Mouse (Mus musculus): Measurements from ENCODE around the gene Dnajc7.
"Not testable (repeated sequence)": the region's sequence is repeated elsewhere in the genome, so short reads cannot be mapped to it uniquely, and the experiment has no call there.

Dnajc7 gene

DNA sequence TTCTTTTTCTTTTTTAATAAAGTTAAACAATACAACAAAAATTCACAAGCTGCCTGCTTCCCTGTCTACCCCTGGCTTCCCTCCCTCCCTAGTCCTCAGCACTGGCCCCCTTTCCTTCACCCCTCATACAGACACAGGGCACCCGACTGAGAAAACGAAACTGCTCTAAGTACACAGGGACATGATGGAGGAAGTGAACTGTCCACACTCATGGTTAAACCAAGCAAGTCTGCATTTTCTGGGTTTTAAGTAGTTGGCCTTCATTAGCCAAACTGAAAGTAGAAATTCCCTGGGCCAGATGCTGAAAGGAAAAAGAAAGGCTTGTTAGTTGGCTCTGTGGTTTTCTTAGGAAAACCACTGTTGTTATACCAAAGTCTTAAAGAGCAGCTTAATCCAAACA lies 37.1 kb downstream of the Dnajc7 start:
- no peak for ATAC-seq (ENCODE audit: insufficient number of reproducible peaks, low FRiP score, low TSS enrichment)

DNA sequence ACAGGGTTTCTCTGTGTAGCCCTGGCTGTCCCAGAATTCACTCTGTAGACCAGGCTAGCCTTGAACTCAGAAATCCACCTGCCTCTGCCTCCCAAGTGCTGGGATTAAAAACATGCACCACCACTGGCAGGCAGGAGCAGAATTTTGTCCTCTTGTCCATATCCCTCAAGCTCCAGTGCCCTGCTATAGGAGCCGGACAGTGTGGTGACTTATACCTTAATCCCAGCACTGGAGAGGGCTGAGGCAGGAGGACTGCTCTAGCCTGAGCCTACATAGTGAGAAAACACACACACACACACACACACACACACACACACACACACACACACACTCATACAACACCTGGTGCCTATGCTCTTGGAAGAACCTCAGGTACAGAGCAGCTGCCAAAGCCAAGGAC lies 37.6 kb downstream of the Dnajc7 start:
- ATAC-seq (ENCODE audit: insufficient number of reproducible peaks, low FRiP score, low TSS enrichment), result not testable (repeated sequence)

DNA sequence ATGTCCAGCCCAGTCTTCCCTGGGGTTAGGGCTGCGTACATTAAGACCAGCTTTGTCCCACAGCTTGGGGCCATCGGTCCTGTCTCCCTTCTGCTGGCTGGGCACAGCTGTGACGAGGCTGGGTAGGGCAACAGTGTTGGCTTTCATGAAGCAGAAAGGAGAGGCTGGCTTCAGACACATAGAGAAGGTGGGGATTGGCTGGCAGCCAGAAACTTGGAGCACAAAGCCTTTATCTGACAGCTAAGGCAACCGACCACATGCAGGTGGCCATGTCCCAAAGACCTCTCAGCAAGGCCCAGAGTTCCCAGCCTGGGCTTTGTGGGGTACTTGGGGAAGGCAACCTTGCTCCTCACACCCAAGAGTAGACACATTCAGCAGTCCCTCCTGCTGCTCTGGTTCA lies 38.2 kb downstream of the Dnajc7 start:
- no peak for ATAC-seq (ENCODE audit: insufficient number of reproducible peaks, low FRiP score, low TSS enrichment)

DNA sequence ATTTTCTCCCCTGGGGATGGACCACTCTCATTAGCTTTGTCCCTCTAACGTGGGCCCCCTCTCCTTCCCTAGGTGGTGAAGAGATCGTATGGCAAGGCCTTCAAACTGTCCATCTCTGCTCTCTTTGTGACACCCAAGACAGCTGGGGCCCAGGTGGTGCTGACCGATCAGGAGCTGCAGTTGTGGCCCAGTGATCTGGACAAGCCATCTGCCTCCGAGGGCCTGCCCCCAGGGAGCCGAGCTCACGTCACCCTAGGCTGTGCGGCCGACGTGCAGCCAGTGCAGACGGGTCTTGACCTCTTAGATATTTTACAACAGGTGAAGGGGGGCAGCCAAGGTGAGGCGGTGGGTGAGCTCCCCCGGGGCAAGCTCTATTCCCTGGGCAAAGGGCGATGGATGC lies 39.7 kb downstream of the Dnajc7 start:
- no peak for ATAC-seq (ENCODE audit: insufficient number of reproducible peaks, low FRiP score, low TSS enrichment)

DNA sequence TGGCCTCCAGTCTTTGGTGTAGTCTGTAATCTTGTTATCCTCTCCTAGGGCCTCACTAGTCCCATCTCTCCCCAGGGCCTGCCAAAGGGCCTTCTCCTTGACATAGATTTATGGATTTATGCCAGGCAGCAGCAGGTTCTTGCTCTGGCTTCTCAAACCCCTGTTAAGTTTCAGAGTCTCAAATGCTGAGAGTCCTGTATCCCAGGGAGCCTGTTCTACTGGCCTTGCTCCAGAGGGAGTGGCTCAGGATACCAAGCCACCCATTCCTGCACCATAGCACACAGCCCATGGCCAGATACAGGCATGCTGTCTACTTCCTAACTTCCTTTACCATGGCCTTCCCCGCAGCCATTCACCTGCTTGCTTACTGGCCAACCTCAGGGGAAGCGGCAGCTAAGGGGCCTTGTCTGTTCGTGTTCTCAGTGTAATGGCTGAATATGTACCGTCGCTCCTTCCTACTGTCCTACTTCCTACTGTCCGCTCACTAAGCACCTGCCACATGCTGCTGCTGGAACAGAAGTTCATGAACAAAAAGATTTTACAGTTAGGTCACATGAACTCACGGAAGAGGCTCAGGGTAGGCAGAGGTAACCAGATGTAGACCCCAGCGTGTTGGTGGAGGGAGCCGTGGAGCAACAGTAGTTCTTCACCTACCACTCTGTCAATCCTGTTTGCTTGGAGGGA lies 40.7 kb downstream of the Dnajc7 start:
- no peak for ATAC-seq (ENCODE audit: insufficient number of reproducible peaks, low FRiP score, low TSS enrichment)

DNA sequence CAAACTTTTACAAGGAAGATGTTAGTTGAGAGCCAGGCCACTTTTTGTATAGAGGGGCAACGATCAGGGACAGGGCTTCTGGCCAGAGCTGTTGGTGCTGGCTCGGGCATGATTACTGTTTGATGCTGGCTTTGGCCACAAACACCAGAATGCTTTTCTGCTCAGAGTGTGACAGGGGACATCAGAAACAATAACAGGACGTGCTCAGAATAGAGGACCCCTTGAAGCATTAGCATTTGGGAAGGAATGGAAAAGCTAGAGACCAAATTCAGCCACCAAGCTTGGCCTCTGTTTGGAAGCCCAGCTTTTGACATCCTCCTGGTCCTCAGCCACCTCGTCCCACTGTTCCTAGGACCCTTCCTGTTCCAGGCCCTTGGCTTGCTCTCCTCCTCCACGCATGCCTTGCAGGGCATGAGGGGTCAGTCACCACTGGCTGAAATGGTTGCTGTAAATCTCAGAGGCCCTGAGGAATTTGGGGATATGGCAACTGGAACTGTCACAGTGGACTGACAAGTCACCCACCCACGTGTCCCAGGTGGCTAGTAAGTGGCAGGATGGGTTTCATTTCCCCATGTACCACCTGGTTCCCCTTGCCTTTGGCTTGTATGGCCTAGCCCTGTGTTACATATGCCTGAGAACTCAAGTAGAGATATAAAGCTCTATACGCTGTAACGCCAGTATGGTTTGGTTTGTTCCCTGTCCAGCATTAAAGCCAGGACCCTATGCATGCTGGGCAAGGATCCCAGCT lies 41.9 kb downstream of the Dnajc7 start:
- no peak for ATAC-seq (ENCODE audit: insufficient number of reproducible peaks, low FRiP score, low TSS enrichment)

DNA sequence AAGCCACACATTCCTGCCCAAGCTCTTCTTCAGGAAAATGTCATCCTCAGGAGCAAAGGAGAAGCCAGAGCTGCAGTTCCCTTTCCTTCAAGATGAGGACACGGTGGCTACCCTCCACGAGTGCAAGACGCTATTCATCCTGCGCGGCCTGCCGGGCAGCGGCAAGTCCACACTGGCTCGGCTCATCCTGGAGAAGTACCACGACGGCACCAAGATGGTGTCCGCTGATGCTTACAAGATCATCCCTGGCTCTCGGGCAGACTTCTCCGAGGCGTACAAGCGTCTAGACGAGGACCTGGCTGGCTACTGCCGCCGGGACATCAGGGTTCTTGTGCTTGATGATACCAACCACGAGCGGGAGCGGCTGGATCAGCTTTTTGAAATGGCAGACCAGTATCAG lies 43.7 kb downstream of the Dnajc7 start:
- no peak for ATAC-seq (ENCODE audit: insufficient number of reproducible peaks, low FRiP score, low TSS enrichment)

DNA sequence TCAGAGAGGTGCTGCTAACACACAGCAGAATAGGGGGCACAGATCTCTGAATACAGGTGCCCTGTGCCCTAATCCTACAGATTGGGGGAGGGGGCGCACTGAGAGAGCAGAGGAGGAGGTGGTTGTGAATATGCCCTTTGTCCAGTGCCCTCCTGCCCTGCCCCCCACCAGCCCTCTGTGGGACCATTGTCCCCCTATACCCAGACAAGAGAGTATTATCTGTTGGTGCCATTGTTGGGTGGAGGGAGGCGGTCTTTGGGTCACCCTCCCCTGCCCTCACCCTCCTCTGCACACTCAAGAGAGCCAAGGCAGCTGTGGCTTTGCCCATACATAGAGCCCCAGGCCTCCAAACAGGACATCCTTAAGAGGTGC lies 44.5 kb downstream of the Dnajc7 start:
- ATAC-seq (ENCODE audit: insufficient number of reproducible peaks, low FRiP score, low TSS enrichment), result no peak

DNA sequence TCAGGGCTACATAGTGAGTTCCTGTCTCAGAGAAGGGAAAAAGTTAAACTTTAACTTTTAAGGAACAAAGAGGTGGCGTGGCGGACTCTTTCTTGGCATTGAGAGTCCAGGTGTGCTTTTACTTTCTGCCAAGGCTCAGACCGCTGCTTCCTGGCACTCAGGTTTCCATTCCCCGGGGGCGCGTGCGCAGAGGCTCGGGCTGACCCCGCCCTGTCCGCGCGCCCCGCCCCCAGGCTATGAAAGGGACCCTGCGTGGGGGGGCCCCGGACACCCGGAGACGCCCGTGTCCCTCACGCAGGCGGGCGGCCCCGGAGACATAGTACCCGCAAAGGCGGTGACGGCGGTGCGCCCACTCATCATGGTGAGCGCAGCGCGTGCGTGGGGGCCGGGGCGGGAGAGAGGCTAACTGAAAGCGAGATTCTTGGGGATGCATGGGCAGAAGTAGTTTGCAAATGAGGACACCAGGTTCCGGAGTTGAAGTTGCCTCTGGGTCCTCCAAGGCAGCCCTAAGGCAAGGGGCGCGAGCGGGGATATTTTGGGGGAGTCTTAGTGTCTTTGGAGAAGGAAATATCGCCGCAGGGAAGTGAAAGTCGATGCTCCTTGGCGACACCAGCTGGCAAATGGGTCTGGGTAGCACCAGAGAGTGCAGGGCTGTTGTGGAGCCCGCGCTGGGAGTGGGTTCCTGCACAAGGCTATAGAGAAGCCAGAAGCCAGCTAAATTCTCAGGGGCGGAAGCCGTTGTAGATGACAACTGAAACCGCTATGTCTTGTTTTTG lies 45.1 kb downstream of the Dnajc7 start, which contains the start of gene Cnp:
Gene Cnp (plus strand): TSS at position 197 of the 776 bp plus-strand sequence.
- no peak for ATAC-seq (ENCODE audit: insufficient number of reproducible peaks, low FRiP score, low TSS enrichment)

DNA sequence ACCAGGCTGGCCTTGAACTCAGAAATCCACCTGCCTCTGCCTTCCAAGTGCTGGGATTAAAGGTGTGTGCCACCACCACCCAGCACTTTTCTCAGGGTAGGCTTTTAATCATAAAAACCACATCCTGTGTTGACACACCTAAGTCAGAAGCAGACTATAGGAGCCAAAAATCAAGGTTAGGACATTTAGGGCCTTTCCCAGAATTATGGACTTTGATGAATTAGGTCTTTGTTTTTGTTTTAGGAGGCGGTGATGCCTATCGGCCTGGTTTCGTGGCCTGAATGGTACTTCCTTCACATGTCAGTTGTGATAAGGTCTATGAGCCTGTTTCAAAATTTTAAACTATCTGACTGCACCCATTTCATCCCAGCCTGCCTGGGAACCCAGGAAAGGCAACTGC lies 45.8 kb downstream of the Dnajc7 start:
- no peak for ATAC-seq (ENCODE audit: insufficient number of reproducible peaks, low FRiP score, low TSS enrichment)

DNA sequence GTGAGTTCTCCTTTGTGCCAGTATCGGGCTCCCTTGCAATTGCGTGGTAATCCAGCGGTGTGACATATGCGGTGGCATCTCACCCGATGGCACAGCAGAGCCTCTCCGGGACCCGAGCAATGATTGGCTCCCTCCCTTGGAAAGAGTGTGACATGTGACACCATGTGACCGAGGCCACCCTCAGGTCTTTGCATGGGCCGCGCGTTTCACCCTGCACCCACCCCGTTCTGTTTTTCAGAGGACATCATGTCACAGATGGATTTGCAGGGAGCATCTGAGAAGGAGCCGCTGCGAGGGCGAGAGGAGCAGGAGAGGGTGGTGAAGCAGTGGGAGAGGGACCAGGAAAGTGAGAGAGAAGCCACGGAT lies 48.8 kb downstream of the Dnajc7 start:
- 0 out of 2 replicates have a peak, but pooled peaks have one; percentile 49 for ATAC-seq (ENCODE audit: insufficient number of reproducible peaks, low FRiP score, low TSS enrichment)

DNA sequence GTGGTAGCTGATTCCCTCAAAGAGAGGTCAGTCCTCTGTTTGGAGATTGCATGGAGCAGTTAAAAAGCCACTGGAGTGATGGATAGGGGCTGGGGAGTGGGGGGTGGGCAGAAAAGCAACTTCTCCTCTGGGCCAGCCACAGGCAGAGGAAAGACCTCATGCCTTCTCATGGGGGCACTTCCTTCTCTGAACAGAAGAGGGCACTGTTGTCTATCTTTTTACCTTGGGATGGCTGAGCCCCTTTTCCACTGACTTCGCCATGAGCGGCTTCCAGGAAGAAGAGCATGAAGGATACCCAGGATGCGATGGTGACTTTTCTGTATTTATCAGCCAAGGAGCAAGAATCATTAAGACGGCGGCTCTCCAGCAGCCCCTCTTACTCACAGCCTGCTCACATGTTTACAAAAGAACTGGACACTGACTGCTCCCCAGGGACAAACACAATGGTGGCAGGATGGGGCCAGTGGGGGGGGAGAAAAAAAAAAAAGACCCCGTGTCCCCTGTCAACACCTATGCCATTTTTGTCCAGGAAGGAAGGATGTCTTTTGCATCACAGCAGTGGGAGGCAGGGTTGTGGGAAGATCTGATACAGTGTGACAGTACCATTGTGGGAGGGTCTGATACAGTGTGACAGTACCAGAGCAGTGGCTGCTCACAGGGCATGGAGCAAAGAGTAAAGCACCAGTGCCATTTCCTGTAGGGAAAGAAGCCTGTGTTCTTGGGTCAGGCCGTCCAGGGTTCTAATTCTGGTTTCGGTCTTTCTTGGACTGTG lies 49.4 kb downstream of the Dnajc7 start:
- peak; percentile 43; the same call in 1 of the 2 replicates for ATAC-seq (ENCODE audit: insufficient number of reproducible peaks, low FRiP score, low TSS enrichment)

DNA sequence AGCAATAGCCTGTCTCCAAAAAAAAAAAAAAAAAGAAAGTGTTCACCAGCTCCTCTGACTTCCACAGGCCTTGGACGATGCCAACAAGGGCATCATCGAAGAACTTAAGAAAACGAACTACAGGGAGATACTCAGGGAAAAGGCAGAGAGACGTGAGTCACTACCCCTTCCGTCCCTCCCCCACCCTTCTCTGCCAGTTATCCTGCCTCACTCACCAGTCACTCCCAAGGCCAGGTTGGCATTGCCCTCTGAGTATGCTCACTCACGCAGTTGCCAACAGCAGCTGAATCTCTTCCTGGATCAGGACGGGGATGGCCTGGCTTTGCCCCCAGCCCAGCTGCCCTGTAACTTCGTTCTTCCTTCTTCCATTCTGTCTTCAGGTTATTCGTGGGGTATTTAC lies 50.2 kb downstream of the Dnajc7 start:
- no peak for ATAC-seq (ENCODE audit: insufficient number of reproducible peaks, low FRiP score, low TSS enrichment)

DNA sequence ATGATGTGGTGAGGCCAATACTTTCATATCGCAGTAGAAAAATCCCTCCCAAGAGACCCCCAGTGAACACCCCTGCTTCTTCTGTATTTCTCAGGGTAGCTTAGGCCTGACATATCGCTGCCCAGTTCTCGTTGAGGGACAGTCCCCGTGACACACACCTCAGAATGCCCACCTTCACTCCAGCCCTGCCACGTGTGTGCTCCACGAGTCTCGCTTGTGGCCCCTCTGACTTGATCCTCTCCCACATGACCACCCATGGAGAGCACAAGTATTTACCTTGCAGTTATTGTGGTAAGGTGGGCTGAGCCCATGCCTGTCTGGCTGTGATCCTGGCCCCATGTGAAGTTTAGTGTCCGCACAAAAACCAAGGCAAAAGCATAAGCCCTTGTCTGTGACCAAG lies 51.3 kb downstream of the Dnajc7 start:
- ATAC-seq (ENCODE audit: insufficient number of reproducible peaks, low FRiP score, low TSS enrichment), result no peak

DNA sequence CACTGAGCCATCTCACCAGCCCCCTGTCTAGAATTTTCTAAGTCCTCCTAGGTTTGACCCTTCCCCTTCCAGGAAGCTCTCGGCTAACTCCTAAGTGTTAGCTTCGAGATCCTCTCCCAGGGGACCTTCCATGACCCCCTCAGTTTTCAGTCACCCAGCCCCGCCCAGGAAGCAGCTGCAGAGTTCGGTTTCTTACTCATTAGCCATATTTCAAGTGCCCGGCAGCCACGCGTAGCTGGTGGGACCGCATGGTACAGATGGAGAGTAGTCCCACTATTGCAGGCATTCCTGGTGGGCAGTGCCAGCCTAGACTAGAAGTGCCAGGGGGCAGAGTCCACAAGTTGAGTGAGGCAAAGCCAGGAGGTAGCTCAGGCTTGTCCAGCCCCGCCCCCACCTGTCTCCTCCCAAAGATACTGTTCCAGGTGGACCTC lies 52.1 kb downstream of the Dnajc7 start:
- ATAC-seq (ENCODE audit: insufficient number of reproducible peaks, low FRiP score, low TSS enrichment), result no peak

DNA sequence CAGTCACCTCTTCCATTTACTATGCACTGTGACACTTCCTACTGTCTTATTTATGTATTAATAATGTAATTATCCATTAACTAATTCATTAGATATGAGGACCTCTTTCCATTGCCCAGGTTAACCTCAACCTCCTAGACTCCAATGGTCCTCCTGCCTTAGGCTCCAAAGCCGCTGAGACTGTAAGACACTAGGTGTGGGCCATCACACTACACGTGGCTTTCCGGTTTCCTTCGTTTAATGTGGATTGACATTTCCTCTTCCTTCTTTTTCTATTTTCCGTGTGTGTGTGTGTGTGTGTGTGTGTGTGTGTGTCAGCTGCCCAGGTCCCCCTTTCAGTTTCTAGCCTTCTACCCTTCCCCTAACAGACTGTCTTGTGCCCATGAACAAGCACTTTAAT lies 52.7 kb downstream of the Dnajc7 start:
- ATAC-seq (ENCODE audit: insufficient number of reproducible peaks, low FRiP score, low TSS enrichment), result no peak

DNA sequence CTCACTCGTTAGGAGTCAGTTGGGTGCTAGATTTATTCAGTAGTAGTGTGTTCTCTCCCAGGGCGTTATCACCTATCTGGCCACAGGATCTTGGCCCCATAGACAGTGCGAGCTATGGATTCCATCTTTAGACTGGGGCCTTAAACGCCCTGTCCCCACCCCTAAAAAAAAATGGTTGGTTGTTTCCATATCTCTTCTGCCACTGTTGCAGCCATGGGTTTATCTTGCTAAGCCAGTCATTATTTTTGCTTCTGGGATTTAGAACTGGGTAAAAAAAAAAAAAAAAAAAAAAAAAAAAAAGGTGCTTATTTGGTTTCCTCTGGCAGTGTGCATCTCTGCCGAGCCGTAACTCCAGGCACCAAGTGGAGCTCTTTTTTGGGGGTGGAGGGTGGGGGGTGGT lies 55.3 kb downstream of the Dnajc7 start:
- no peak for ATAC-seq (ENCODE audit: insufficient number of reproducible peaks, low FRiP score, low TSS enrichment)

DNA sequence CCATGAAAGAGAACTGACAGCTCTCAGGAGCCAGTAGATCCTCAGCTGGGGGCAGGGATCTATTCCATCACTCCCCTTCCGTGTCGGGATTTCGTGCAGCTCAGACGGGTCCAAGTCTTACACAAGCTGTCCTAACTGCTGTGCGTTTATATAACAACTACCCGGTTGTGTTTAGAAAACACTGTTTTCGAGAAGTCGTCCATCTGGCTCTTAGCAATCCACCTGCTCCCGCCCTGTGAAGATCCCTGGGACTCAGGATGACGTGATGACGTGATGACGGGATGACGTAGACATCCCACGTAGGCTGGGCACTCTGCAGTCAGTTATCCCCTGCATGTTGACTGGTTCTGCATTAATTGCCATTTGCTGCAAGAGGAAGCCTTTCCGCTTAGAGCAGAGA lies 55.7 kb downstream of the Dnajc7 start:
- no peak for ATAC-seq (ENCODE audit: insufficient number of reproducible peaks, low FRiP score, low TSS enrichment)

DNA sequence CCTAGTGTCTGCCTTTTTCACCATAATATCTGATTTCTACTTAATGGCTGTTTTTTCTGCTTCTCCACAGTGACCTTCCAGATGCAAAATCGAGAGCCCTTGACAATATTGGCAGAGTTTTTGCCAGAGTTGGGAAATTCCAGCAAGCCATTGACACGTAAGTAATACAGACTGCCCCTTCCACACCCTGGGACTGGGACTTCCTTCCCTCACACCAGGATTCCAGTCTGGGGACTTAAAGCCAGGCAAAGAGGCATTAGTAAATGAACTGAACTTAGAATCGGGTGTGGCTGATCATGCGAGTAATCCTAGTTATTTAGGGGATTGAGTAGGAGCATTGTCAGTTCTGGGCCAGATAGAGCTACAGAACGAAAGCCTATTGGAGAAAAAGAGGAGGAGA lies 58.2 kb downstream of the Dnajc7 start:
- ATAC-seq (ENCODE audit: insufficient number of reproducible peaks, low FRiP score, low TSS enrichment), result no peak

DNA sequence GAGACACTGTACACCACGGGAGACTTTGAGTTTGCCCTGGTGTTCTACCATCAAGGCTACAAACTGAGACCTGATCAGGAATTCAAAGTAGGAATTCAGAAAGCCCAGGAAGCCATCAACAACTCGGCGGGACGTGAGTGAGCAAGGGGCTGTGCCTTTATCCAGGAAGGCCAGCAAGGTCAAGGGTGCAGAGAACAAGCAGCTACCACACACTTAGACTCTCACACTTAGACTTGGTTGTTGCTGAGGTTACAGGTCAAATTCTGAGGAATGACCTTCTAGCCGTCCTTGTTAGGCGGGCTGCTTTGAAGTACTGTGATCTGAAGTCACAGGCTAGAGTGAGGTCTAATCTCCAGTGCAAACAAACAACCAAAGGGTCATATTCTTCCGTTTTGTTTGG lies 60.5 kb downstream of the Dnajc7 start:
- ATAC-seq (ENCODE audit: insufficient number of reproducible peaks, low FRiP score, low TSS enrichment), result no peak

DNA sequence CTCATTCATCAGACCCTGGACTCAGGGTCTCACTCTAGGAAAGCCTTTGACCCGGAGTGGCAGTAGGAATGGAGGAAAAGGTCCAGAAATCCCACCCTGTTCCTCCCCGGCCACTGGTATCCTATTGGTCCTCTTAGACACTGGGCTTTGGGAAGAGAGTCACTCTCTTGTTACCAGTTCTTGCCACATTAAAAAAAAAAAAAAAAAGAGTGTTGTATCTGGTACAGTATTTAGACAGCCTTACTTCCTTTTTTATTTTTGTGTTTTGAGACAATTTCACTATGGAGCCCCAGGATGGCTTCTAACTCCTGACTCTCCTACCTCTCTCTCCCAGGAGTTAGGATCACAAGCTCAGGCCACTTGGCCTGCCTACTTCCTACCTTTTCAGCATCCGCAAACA lies 62.4 kb downstream of the Dnajc7 start:
- no peak for ATAC-seq (ENCODE audit: insufficient number of reproducible peaks, low FRiP score, low TSS enrichment)
